Mouse (Mus musculus) forebrain, embryonic 15.5 days (tissue): Measurements from ENCODE around the gene Atp13a4. TPM values are rescaled to one million over a fixed set of nuclear protein-coding genes. Genes with fewer than 3 reads are reported as not detected.
A peak's percentile ranks its signal among the peaks of the same experiment; 100 is the strongest.

Source experiments
- ATAC-seq: fragments of 200-750 bp; cut with Nextera tagmentation; replicated peaks from 2 replicates; pipeline ENCODE4 v1.8.0; 2017; ENCODE audit warnings: mild to moderate bottlenecking, moderate TSS enrichment, moderate library complexity
- H3K27ac ChIP-seq: fragments of 300-500 bp; sonication (generic); replicated peaks from 2 replicates; pipeline ENCODE4 v1.5.1; 2015; ENCODE audit warnings: mild to moderate bottlenecking, inconsistent platforms
- H3K27me3 ChIP-seq: fragments of 300-500 bp; sonication (generic); 2 replicates; pipeline ENCODE4 v1.6.1; 2015; ENCODE audit warnings: inconsistent platforms
- H3K36me3 ChIP-seq: fragments of 300-500 bp; sonication (generic); 2 replicates; pipeline ENCODE4 v1.6.1; 2015; ENCODE audit warnings: mild to moderate bottlenecking, inconsistent platforms
- H3K4me1 ChIP-seq: fragments of 300-500 bp; sonication (generic); 2 replicates; pipeline ENCODE4 v1.6.1; 2015; ENCODE audit warnings: inconsistent platforms
- H3K4me2 ChIP-seq: fragments of 300-500 bp; sonication (generic); replicated peaks from 2 replicates; pipeline ENCODE4 v1.6.1; 2015; ENCODE audit warnings: mild to moderate bottlenecking, inconsistent platforms
- H3K4me3 ChIP-seq: fragments of 300-500 bp; sonication (generic); 2 replicates; pipeline ENCODE4 v1.5.1; 2015; ENCODE audit warnings: mild to moderate bottlenecking, inconsistent platforms
- H3K9ac ChIP-seq: fragments of 300-500 bp; sonication (generic); replicated peaks from 2 replicates; pipeline ENCODE4 v1.6.1; 2015; ENCODE audit warnings: mild to moderate bottlenecking, inconsistent platforms
- H3K9me3 ChIP-seq: fragments of 300-500 bp; sonication (generic); 2 replicates; pipeline ENCODE4 v1.6.1; 2016; ENCODE audit warnings: inconsistent platforms
- WGBS: fragments of 180-500 bp; shearing (Covaris S2); methylation state at CpG from one replicate; pipeline ENCODE4 v1.1.7; 2015; ENCODE audit warnings: mixed read lengths; 5-methylcytosine and 5-hydroxymethylcytosine counted together
- polyA plus RNA-seq: library from polyadenylated mRNA; unstranded; fragments of >200 nt; fragmentation: Nextera tagmentation; extraction: Ambion mirVana; gene quantifications from 2 replicates; pipeline ENCODE4 v1.2.1, GENCODE M21; 2015

Atp13a4 gene
- polyA plus RNA-seq, 1 experiment from 2014 or later, result 1.2 TPM

GRCm38 (mm10) chr16:29459331-29459730 lies 85.3 kb downstream of the Atp13a4 start:
- Histone ChIP-seq H3K9me3 (no peaks in the 10 kb centered on the region), H3K4me3 (no peak overlapping the region), H3K4me1 (no peaks in the 10 kb centered on the region), H3K4me2 (no peak overlapping the region), H3K27me3 (no peaks in the 10 kb centered on the region), H3K9ac (no peak overlapping the region), H3K36me3 (no peaks in the 10 kb centered on the region), H3K27ac (no peak overlapping the region)
- ATAC-seq, result no peak
- 87% methylated on average over 10 of the region's 10 CpGs for WGBS

- WGBS, result 91% methylated on average over 2 of the region's 2 CpGs
- H3K27ac ChIP-seq, result no peak overlapping the region
- no peak for ATAC-seq
- H3K9ac ChIP-seq, result no peak overlapping the region
- H3K4me2 ChIP-seq, result no peak overlapping the region
- no peaks in the 10 kb centered on the region for H3K4me1 ChIP-seq
- H3K9me3 ChIP-seq, result no peaks in the 10 kb centered on the region
- no peaks in the 10 kb centered on the region for H3K36me3 ChIP-seq
- H3K4me3 ChIP-seq, result no peak overlapping the region
- H3K27me3 ChIP-seq, result no peaks in the 10 kb centered on the region
These were observed 87.8 kb downstream of the Atp13a4 start for GRCm38 (mm10) chr16:29456851-29457250.

GRCm38 (mm10) chr16:29453282-29453681 lies 91.4 kb downstream of the Atp13a4 start:
- Histone ChIP-seq H3K4me3 (no peak overlapping the region), H3K27ac (no peak overlapping the region), H3K9me3 (no peaks in the 10 kb centered on the region), H3K4me1 (no peaks in the 10 kb centered on the region), H3K36me3 (no peaks in the 10 kb centered on the region), H3K27me3 (no peaks in the 10 kb centered on the region), H3K9ac (no peak overlapping the region), H3K4me2 (no peak overlapping the region)
- ATAC-seq, result no peak
- 75% methylated on average over 6 of the region's 6 CpGs for WGBS

GRCm38 (mm10) chr16:29451706-29452105 lies 93.0 kb downstream of the Atp13a4 start:
- Histone ChIP-seq H3K27ac (no peak overlapping the region), H3K9ac (no peak overlapping the region), H3K4me3 (no peak overlapping the region), H3K4me1 (no peaks in the 10 kb centered on the region), H3K4me2 (no peak overlapping the region), H3K9me3 (no peaks in the 10 kb centered on the region), H3K27me3 (no peaks in the 10 kb centered on the region), H3K36me3 (no peaks in the 10 kb centered on the region)
- no peak; the same call in 1 of the 2 replicates for ATAC-seq
- WGBS, result 64% methylated on average over 3 of the region's 3 CpGs

- H3K27me3 ChIP-seq, result no peaks in the 10 kb centered on the region
- WGBS, result 37% methylated on average over 3 of the region's 3 CpGs
- no peak overlapping the region for H3K4me2 ChIP-seq
- H3K9me3 ChIP-seq, result no peaks in the 10 kb centered on the region
- peaks cover 5% of the 10 kb centered on the region; the same call in 1 of the 2 replicates for H3K4me1 ChIP-seq
- ATAC-seq, result no peak
- no peak overlapping the region for H3K9ac ChIP-seq
- H3K4me3 ChIP-seq, result no peak overlapping the region
- H3K27ac ChIP-seq, result no peak overlapping the region
- H3K36me3 ChIP-seq, result no peaks in the 10 kb centered on the region
These were observed 102.5 kb downstream of the Atp13a4 start for GRCm38 (mm10) chr16:29442126-29442525.

GRCm38 (mm10) chr16:29441405-29441985 lies 103.2 kb downstream of the Atp13a4 start:
- Histone ChIP-seq H3K4me2 (no peak overlapping the region), H3K36me3 (no peaks in the 10 kb centered on the region), H3K9me3 (no peaks in the 10 kb centered on the region), H3K27ac (no peak overlapping the region), H3K27me3 (no peaks in the 10 kb centered on the region), H3K4me1 (peaks cover 5% of the 10 kb centered on the region; the same call in 1 of the 2 replicates), H3K4me3 (no peak overlapping the region), H3K9ac (no peak overlapping the region)
- peak; percentile 35 for ATAC-seq
- WGBS, result 45% methylated on average over 10 of the region's 10 CpGs

GRCm38 (mm10) chr16:29438045-29438444 lies 106.6 kb downstream of the Atp13a4 start:
- Histone ChIP-seq H3K9me3 (no peaks in the 10 kb centered on the region), H3K4me3 (no peak overlapping the region), H3K36me3 (no peaks in the 10 kb centered on the region), H3K27ac (no peak overlapping the region), H3K27me3 (no peaks in the 10 kb centered on the region), H3K9ac (no peak overlapping the region), H3K4me1 (peaks cover 5% of the 10 kb centered on the region; the same call in 1 of the 2 replicates), H3K4me2 (no peak overlapping the region)
- WGBS, result 80% methylated on average over 5 of the region's 5 CpGs
- ATAC-seq, result no peak

GRCm38 (mm10) chr16:29435746-29436145 lies 108.9 kb downstream of the Atp13a4 start:
- Histone ChIP-seq H3K4me2 (no peak overlapping the region), H3K4me1 (no peaks in the 10 kb centered on the region), H3K9me3 (no peaks in the 10 kb centered on the region), H3K27me3 (no peaks in the 10 kb centered on the region), H3K36me3 (no peaks in the 10 kb centered on the region), H3K27ac (no peak overlapping the region), H3K4me3 (no peak overlapping the region), H3K9ac (no peak overlapping the region)
- whole genome bisulfite sequencing, result 83% methylated on average over 6 of the region's 6 CpGs
- ATAC-seq, result no peak

GRCm38 (mm10) chr16:29434712-29435111 lies 110.0 kb downstream of the Atp13a4 start:
- ATAC-seq, result peak; percentile 86

GRCm38 (mm10) chr16:29414822-29415221 lies 129.8 kb downstream of the Atp13a4 start:
- Histone ChIP-seq H3K4me1 (no peaks in the 10 kb centered on the region), H3K9ac (no peak overlapping the region), H3K36me3 (no peaks in the 10 kb centered on the region), H3K27me3 (no peaks in the 10 kb centered on the region), H3K9me3 (no peaks in the 10 kb centered on the region), H3K4me3 (no peak overlapping the region), H3K27ac (no peak overlapping the region), H3K4me2 (no peak overlapping the region)
- WGBS, result 92% methylated on average over 6 of the region's 6 CpGs
- ATAC-seq, result no peak

More at GRCm38 (mm10) chr16:29434712-29435111, 110.0 kb downstream of the Atp13a4 start:
- 15% methylated on average over 5 of the region's 5 CpGs for WGBS
- Histone ChIP-seq H3K36me3 (no peaks in the 10 kb centered on the region), H3K4me2 (no peak overlapping the region), H3K4me1 (no peaks in the 10 kb centered on the region), H3K9me3 (no peaks in the 10 kb centered on the region), H3K27me3 (no peaks in the 10 kb centered on the region), H3K9ac (no peak overlapping the region), H3K27ac (no peak overlapping the region), H3K4me3 (no peak overlapping the region)

- Histone ChIP-seq H3K36me3 (no peaks in the 10 kb centered on the region), H3K9ac (no peak overlapping the region), H3K9me3 (no peaks in the 10 kb centered on the region), H3K4me2 (no peak overlapping the region), H3K4me1 (no peaks in the 10 kb centered on the region), H3K27me3 (no peaks in the 10 kb centered on the region), H3K4me3 (no peak overlapping the region), H3K27ac (no peak overlapping the region)
- WGBS, result 95% methylated on average over 10 of the region's 10 CpGs
- ATAC-seq, result no peak
These were observed 137.3 kb downstream of the Atp13a4 start for GRCm38 (mm10) chr16:29407319-29407718.

- H3K9ac ChIP-seq, result no peak overlapping the region
- H3K36me3 ChIP-seq, result no peaks in the 10 kb centered on the region
- no peaks in the 10 kb centered on the region for H3K27me3 ChIP-seq
- H3K27ac ChIP-seq, result no peak overlapping the region
- no peak overlapping the region for H3K4me2 ChIP-seq
- no peak overlapping the region for H3K4me3 ChIP-seq
- ATAC-seq, result no peak
- H3K9me3 ChIP-seq, result no peaks in the 10 kb centered on the region
- 87% methylated on average over 2 of the region's 2 CpGs for WGBS
- H3K4me1 ChIP-seq, result no peaks in the 10 kb centered on the region
These were observed 145.6 kb downstream of the Atp13a4 start for GRCm38 (mm10) chr16:29399079-29399478.

- whole genome bisulfite sequencing, result 97% methylated on average over 4 of the region's 4 CpGs
- H3K4me3 ChIP-seq, result no peak overlapping the region
- no peak overlapping the region for H3K4me2 ChIP-seq
- H3K27ac ChIP-seq, result no peak overlapping the region
- no peaks in the 10 kb centered on the region for H3K4me1 ChIP-seq
- no peak for ATAC-seq
- no peak overlapping the region for H3K9ac ChIP-seq
- H3K27me3 ChIP-seq, result no peaks in the 10 kb centered on the region
- H3K36me3 ChIP-seq, result no peaks in the 10 kb centered on the region
- no peaks in the 10 kb centered on the region for H3K9me3 ChIP-seq
These were observed 159.9 kb downstream of the Atp13a4 start for GRCm38 (mm10) chr16:29384781-29385180.
